Mouse (Mus musculus) hindbrain, embryonic 16.5 days (tissue): ENCODE data around the gene Cfap126. TPM values are rescaled to one million over a fixed set of nuclear protein-coding genes. Genes with fewer than 3 reads are reported as not detected.
"Not testable (repeated sequence)": the region's sequence is repeated elsewhere in the genome, so short reads cannot be mapped to it uniquely, and the experiment has no call there.

ENCODE experiments used
- ATAC-seq: fragments of 200-750 bp; cut with Nextera tagmentation; 2 replicates; pipeline ENCODE4 v1.8.0; 2017; ENCODE audit warnings: moderate TSS enrichment, moderate library complexity
- H3K27ac ChIP-seq: fragments of 300-500 bp; sonication (generic); 2 replicates; pipeline ENCODE4 v1.5.1; 2014; ENCODE audit warnings: low read depth, mild to moderate bottlenecking, control low read depth, low read length, moderate library complexity
- H3K27me3 ChIP-seq: fragments of 300-500 bp; sonication (generic); replicated peaks from 2 replicates; pipeline ENCODE4 v1.6.1; 2014; ENCODE audit warnings: low read length; ENCODE audit not compliant: control insufficient read depth, insufficient read depth
- H3K36me3 ChIP-seq: fragments of 300-500 bp; sonication (generic); 2 replicates; pipeline ENCODE4 v1.6.1; 2014; ENCODE audit warnings: mild to moderate bottlenecking, low read length, moderate library complexity, mixed read lengths; ENCODE audit not compliant: control insufficient read depth, insufficient read depth
- H3K4me1 ChIP-seq: fragments of 300-500 bp; sonication (generic); 2 replicates; pipeline ENCODE4 v1.6.1; 2014; ENCODE audit warnings: low read depth, low read length; ENCODE audit not compliant: control insufficient read depth, insufficient read depth
- H3K4me2 ChIP-seq: fragments of 300-500 bp; sonication (generic); 2 replicates; pipeline ENCODE4 v1.6.1; 2014; ENCODE audit warnings: mild to moderate bottlenecking, low read length, control low read depth, moderate library complexity
- H3K4me3 ChIP-seq: fragments of 300-500 bp; sonication (generic); 2 replicates; pipeline ENCODE4 v1.5.1; 2014; ENCODE audit warnings: mild to moderate bottlenecking, low read length, control low read depth, moderate library complexity
- H3K9ac ChIP-seq: fragments of 300-500 bp; sonication (generic); 2 replicates; pipeline ENCODE4 v1.6.1; 2014; ENCODE audit warnings: low read depth, mild to moderate bottlenecking, control low read depth, low read length, moderate library complexity
- H3K9me3 ChIP-seq: fragments of 300-500 bp; sonication (generic); 2 replicates; pipeline ENCODE4 v1.6.1; 2014; ENCODE audit warnings: mild to moderate bottlenecking, low read length, moderate library complexity; ENCODE audit not compliant: control insufficient read depth
- WGBS: fragments of 180-500 bp; shearing (Covaris S2); extraction: QIAGEN DNeasy Blood & Tissue Kit; methylation state at CpG from one replicate; pipeline ENCODE4 v1.1.7; 2014; 5-methylcytosine and 5-hydroxymethylcytosine counted together
- polyA plus RNA-seq: library from polyadenylated mRNA; unstranded; fragments of >200 nt; fragmentation: Nextera tagmentation; extraction: Ambion mirVana; gene quantifications from 2 replicates; pipeline ENCODE4 v1.2.1, GENCODE M21; 2015

Cfap126 gene
- polyA plus RNA-seq, 1 experiment from 2014 or later = 11.6 TPM

DNA sequence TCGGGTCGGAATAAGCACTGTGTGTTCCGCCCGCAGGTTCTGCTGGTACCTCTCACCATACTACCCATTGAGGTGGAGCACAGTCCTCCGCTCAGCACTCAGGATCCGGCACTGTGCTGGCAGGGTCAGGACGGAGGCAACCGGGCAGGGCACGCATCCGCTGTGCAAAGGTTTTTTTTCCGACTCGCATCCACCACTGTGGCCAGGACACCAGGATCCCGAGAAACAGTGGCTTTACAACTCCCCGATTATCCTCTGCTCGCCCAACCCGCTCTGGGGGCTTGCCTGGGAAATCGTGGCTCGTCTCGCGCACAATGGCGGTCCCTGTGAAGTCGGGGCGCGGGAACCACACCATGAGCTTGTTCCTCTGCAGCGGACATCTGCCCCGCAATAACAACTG, 28.0 kb upstream of the Cfap126 start:
- Histone ChIP-seq H3K9me3 (no peaks in the 10 kb centered on the region), H3K27me3 (peaks cover 7% of the 10 kb centered on the region), H3K9ac (peak overlapping the region; percentile 65), H3K4me2 (peak overlapping the region; percentile 82), H3K27ac (no peak overlapping the region), H3K4me1 (no peaks in the 10 kb centered on the region), H3K36me3 (no peaks in the 10 kb centered on the region), H3K4me3 (peak overlapping the region; percentile 58)
- ATAC-seq = no peak
- WGBS = under 1% methylated on average over 26 of the region's 26 CpGs

DNA sequence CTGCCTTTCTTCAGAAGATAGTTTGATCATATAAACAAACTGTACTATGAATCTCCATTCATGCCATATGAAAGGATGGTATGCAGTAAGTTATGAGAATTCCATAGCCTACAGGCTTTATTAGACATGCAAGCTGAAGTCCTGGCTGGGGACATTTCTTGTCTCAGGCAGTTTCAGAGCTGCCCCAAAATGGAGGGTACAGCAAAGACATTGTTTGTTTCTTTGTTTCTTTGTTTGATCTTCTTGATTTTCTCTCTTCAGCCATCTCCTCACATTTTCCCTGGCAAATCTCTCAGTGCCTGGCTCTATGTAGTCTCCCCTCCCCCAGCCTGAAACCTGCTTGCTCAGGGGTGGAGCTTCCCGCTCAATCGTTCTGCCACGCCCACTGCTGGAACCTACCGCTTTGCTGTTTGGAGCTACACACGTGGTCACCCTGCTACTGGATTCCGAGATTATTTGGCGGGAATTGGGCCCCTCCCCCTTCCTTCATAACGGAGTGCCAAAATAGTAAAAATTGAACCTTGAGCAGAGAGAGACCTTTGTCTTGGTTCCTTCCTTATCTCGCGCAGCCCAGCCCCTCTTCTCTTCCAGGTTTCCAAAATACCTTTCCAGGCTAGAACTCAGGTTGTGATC, 25.4 kb upstream of the Cfap126 start:
- not testable (repeated sequence) for H3K9me3 ChIP-seq, H3K4me1 ChIP-seq, H3K36me3 ChIP-seq, ATAC-seq, H3K9ac ChIP-seq, H3K27ac ChIP-seq, H3K27me3 ChIP-seq
- 3% methylated on average over 10 of the region's 10 CpGs for WGBS
- Histone ChIP-seq H3K4me3 (peak overlapping the region; percentile 17), H3K4me2 (peak overlapping the region; percentile 42)

DNA sequence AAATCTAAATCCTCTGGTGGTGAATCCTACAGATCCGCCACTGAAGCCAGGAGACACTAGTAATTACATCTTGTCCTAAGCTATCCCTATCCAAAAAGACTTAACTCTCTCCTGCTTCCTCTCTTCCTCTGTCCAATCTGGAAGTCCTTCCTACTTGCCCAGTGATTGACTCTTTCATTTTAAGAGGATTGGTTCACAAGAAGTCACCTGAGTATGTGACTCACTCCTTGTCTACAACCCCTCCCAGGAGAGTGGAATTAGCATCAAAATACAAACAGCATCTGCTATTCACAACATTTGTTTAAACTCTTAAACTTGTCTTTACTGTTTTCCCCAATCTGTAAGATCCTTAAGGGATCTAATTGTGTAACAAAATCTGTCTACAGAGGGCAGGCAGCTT, 23.8 kb upstream of the Cfap126 start:
- WGBS = 96% methylated on average over 1 of the region's 1 CpGs
- H3K4me2 ChIP-seq = no peak overlapping the region
- no peak overlapping the region for H3K27ac ChIP-seq
- no peak for ATAC-seq
- no peaks in the 10 kb centered on the region for H3K36me3 ChIP-seq
- peaks cover 3% of the 10 kb centered on the region for H3K27me3 ChIP-seq
- H3K9me3 ChIP-seq = no peaks in the 10 kb centered on the region
- H3K4me3 ChIP-seq = no peak overlapping the region
- no peaks in the 10 kb centered on the region for H3K4me1 ChIP-seq
- H3K9ac ChIP-seq = no peak overlapping the region

DNA sequence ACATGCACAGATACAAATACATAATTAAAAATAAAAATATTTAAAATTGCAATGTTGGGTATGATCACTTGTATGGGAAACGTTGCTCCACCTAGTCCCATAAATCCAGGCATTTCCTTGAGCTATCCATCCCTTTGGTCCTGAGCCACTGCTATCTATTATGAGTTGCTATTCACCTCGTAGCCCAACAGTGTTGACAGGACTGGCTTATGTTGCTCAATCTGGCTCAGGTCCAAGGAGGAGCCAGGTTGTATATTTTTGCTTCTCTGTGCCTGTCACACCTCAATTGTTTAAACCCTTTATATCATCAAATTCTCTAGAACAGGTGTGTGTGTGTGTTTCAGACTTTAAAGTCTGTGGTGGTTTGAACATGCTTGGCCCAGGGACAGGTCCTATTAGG, 23.0 kb upstream of the Cfap126 start:
- H3K9ac ChIP-seq = no peak overlapping the region
- H3K4me3 ChIP-seq = no peak overlapping the region
- H3K36me3 ChIP-seq = no peaks in the 10 kb centered on the region
- 79% methylated on average over 2 of the region's 2 CpGs for WGBS
- ATAC-seq = no peak
- peaks cover 3% of the 10 kb centered on the region for H3K27me3 ChIP-seq
- H3K4me2 ChIP-seq = no peak overlapping the region
- H3K4me1 ChIP-seq = no peaks in the 10 kb centered on the region
- H3K9me3 ChIP-seq = no peaks in the 10 kb centered on the region
- no peak overlapping the region for H3K27ac ChIP-seq

DNA sequence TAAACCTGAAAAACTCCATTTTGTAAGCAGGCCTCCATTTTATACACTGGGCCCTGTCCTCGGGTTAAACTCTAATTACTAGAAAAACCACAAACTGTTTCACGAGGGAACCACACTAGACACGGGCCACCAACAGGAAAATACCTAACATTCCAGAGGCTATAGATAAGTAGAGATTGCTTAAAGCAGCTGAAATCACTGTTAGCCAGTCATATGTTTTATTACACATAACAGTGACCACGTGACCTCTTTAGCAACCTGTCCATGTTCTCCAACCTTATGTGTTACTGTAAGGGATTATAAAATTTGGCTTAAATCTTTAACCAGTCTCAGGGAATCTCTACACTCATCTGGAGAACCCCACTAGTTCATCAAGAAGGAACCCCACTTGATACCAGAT, 19.3 kb upstream of the Cfap126 start:
- Histone ChIP-seq H3K4me2 (no peak overlapping the region), H3K36me3 (no peaks in the 10 kb centered on the region), H3K27ac (no peak overlapping the region), H3K4me1 (no peaks in the 10 kb centered on the region), H3K4me3 (no peak overlapping the region), H3K27me3 (no peaks in the 10 kb centered on the region), H3K9me3 (no peaks in the 10 kb centered on the region), H3K9ac (no peak overlapping the region)
- ATAC-seq = no peak
- WGBS = 87% methylated on average over 4 of the region's 4 CpGs

DNA sequence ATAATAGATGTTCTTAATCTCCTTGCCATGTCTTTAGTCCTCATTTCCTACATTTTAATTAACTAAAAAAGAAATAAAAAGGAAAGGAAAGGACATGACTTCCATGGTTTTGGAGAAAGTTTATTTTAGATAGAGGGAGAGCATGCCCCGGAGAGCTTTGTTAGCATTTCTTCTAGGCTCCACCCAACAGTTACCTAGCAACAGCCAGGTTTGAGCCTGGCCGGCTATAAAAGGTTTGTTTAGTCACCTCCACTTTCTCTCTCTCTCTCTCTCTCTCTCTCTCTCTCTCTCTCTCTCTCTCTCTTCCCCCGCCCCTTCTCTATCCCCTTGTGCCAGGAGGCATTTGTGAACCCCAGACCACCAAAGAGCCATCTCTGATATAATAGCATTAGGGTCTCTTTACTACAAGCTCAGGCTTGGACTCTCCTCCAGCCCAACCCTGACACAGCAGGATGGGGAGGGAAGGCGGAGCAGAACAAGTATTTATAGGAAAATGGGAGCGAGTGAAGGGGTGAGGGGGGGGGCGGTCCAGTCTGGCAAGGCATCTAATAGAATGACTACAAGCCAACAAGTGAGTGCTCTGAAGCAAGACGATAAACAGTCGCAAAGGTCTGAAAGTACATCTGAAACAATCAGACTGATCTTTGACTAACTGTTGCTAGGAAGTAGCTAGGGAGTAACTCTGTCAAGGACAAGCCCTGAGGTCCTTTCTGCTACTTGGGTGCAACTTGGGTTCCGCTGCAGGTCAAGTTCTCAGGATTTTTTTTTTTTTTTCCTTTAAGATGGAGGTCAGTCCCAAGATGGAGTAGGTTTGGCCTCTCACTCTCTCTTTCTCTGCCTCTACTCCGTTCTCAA, 17.4 kb upstream of the Cfap126 start:
- Histone ChIP-seq H3K27me3 (no peaks in the 10 kb centered on the region), H3K4me1 (no peaks in the 10 kb centered on the region), H3K9me3 (no peaks in the 10 kb centered on the region), H3K4me2 (peak overlapping the region; percentile 25; the same call in 1 of the 2 replicates), H3K27ac (no peak overlapping the region), H3K9ac (no peak overlapping the region), H3K36me3 (no peaks in the 10 kb centered on the region), H3K4me3 (no peak overlapping the region)
- WGBS = 14% methylated on average over 10 of the region's 10 CpGs
- ATAC-seq = no peak

DNA sequence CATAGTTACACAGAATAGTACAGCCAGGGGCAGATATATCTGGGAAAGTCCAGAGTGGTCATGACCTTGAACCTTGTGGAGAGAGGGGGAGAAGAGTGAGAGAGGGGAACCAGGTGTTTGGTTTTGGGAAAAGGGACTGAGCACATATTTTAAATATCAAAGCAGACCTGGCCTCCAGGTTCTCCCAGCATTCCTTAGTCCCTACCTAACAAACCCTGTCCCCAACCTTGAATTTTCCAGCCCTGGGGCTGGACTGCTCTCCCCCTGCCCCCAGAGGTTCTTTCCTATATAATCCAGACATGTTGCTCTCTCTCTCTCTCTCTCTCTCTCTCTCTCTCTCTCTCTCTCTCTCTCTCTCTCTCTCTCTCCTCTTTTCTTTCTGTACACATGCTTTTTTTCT, 16.6 kb upstream of the Cfap126 start:
- Histone ChIP-seq H3K9me3 (no peaks in the 10 kb centered on the region), H3K9ac (no peak overlapping the region), H3K4me3 (no peak overlapping the region), H3K27ac (no peak overlapping the region), H3K4me1 (no peaks in the 10 kb centered on the region), H3K36me3 (no peaks in the 10 kb centered on the region), H3K27me3 (no peaks in the 10 kb centered on the region), H3K4me2 (no peak overlapping the region)
- no peak for ATAC-seq

DNA sequence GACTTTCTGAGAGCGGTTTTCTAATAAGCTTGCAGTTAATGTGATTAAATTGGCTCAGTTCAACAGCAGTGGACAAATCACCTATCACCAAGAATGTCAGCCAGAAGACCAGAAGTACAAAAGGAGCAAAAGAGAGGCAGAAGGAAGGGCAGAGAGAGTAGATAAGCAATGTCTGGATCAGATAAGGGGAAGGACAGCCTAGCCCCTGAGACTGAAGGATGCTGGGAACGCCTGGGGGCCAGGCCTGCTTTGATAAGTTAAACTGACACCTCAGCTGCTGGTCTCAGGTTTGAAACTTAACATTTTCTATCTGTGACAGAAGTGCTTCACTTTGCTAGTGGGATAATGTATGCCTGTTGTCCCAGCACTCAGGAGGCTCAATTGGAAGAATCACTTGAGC, 16.1 kb upstream of the Cfap126 start:
- Histone ChIP-seq H3K4me1 (no peaks in the 10 kb centered on the region), H3K4me3 (no peak overlapping the region), H3K36me3 (no peaks in the 10 kb centered on the region), H3K9me3 (no peaks in the 10 kb centered on the region), H3K27me3 (no peaks in the 10 kb centered on the region), H3K4me2 (no peak overlapping the region), H3K9ac (no peak overlapping the region), H3K27ac (no peak overlapping the region)
- WGBS = 62% methylated on average over 2 of the region's 2 CpGs
- ATAC-seq = no peak

DNA sequence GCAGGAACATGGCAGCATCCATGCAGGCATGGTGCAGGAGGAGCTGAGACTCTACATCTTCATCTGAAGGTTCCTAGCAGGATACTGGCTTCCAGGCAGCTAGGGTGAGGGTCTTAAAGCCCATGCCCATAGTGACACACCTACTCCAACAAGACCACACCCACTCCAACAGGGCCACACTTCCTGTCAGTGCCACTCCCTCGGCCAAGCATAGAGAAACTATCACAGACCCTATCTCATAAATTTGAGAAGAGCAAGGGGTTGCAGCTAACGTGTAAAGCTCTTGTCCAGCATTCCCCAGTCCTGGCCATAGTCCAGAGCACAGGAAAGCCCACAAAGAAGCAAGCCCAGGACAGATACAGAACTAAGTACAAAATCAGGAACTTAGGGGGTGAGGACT, 12.7 kb upstream of the Cfap126 start:
- H3K4me2 ChIP-seq = no peak overlapping the region
- no peak overlapping the region for H3K4me3 ChIP-seq
- H3K27ac ChIP-seq = no peak overlapping the region
- no peaks in the 10 kb centered on the region for H3K9me3 ChIP-seq
- no peaks in the 10 kb centered on the region for H3K36me3 ChIP-seq
- no peaks in the 10 kb centered on the region for H3K27me3 ChIP-seq
- H3K4me1 ChIP-seq = peaks cover 5% of the 10 kb centered on the region; the same call in 1 of the 2 replicates
- H3K9ac ChIP-seq = no peak overlapping the region
- no peak for ATAC-seq
- 51% methylated on average over 2 of the region's 2 CpGs for WGBS
